Comparison of ENCODE assay signal across 19 mouse cellular contexts in the genomic region with DNA sequence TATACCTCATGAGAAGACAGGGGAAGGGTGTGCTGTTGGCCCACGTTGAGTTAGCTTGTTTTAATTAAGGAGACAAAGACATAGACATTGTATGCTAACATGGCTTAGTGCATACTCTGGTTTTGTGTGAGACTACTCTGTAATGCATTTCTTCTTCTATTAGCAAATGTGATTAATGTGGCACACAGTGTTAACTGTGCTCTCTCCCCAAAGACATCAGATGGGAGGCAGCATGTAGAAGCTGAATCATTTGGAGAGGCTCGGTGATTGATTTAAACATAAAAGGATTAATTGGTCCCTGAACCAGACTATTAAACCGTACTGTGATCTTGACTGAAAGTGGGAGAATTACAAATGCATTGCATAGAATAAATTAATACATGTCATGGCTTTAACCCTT.
DNase-seq lines count a peak whose midpoint lies in the region; ATAC-seq and TF ChIP-seq lines count a peak whose summit lies in the region.
"Had no signal": no experiment of that assay in that cellular context is flagged by ENCODE, and none has a peak within 500 bp of the region (broad histone marks: within the 10 kb centered on the region; RNA-seq: fewer than 3 reads in every experiment).

No protein-coding gene starts in this region.

- H3K4me1 ChIP-seq in embryonic facial prominence, embryonic 13.5 days: peaks cover 88% of the 10 kb centered on the region
- H3K4me1 ChIP-seq in forebrain, embryonic 15.5 days: peaks cover 92% of the 10 kb centered on the region
- H3K4me1 ChIP-seq in midbrain, embryonic 15.5 days: peaks cover 81% of the 10 kb centered on the region

- no peak overlapping the region for H3K9ac ChIP-seq in embryonic facial prominence, embryonic 13.5 days
- H3K9ac ChIP-seq in forebrain, embryonic 15.5 days (replicated peaks): no peak overlapping the region
- no peak overlapping the region for H3K9ac ChIP-seq in midbrain, embryonic 15.5 days
- H3K9ac ChIP-seq: heart, embryonic 13.5 days; intestine, embryonic 15.5 days; limb, embryonic 13.5 days; liver, embryonic 13.5 days; lung, embryonic 14.5 days had no signal

- no peak for ATAC-seq in embryonic facial prominence, embryonic 13.5 days (ENCODE audit: insufficient number of reproducible peaks, insufficient read depth, low FRiP score, low TSS enrichment, low read depth)
- peak; percentile 53 for ATAC-seq in forebrain, embryonic 15.5 days (replicated peaks)
- peak; percentile 44 for ATAC-seq in midbrain, embryonic 15.5 days (replicated peaks)
- ATAC-seq: intestine, embryonic 15.5 days had no signal

- no peak for DNase-seq in layer of hippocampus, adult 2 months (ENCODE audit: low spot score in 2 of 2)
- DNase-seq in layer of hippocampus, postnatal 36 days: no peak
- DNase-seq in left cerebral cortex, postnatal 36 days (ENCODE audit: low spot score in 2 of 2): no peak
- no peak for DNase-seq in lung, postnatal 36 days
- DNase-seq in urinary bladder, postnatal 4 days (ENCODE audit: low spot score in 2 of 2): no peak
- DNase-seq: gastrocnemius, postnatal 10 days; heart, adult 18-20 months; kidney, adult 9 months; kidney, postnatal 25 days; liver, embryonic 13.5 days; lung, postnatal 4 days; spleen, adult 18-20 months had no signal

- WGBS in embryonic facial prominence, embryonic 13.5 days: 34% methylated on average over 3 of the region's 3 CpGs
- WGBS in forebrain, embryonic 15.5 days: 7% methylated on average over 3 of the region's 3 CpGs
- WGBS in midbrain, embryonic 15.5 days: 20% methylated on average over 3 of the region's 3 CpGs

- no peak overlapping the region for H3K4me3 ChIP-seq in layer of hippocampus, adult 2 months
- H3K4me3 ChIP-seq in embryonic facial prominence, embryonic 13.5 days: no peak overlapping the region
- H3K4me3 ChIP-seq in forebrain, embryonic 15.5 days: no peak overlapping the region
- no peak overlapping the region for H3K4me3 ChIP-seq in midbrain, embryonic 15.5 days
- H3K4me3 ChIP-seq: heart, embryonic 13.5 days; intestine, embryonic 15.5 days; limb, embryonic 13.5 days; liver, embryonic 13.5 days had no signal

- no peak overlapping the region for H3K4me2 ChIP-seq in embryonic facial prominence, embryonic 13.5 days
- peak overlapping the region; percentile 13; the same call in 1 of the 2 replicates for H3K4me2 ChIP-seq in forebrain, embryonic 15.5 days (replicated peaks)
- H3K4me2 ChIP-seq in midbrain, embryonic 15.5 days: 0 out of 2 replicates have a peak overlapping the region, but pooled peaks have one; percentile 11
- H3K4me2 ChIP-seq: heart, embryonic 13.5 days; intestine, embryonic 15.5 days; limb, embryonic 13.5 days; liver, embryonic 13.5 days; lung, embryonic 14.5 days had no signal

- H3K36me3 ChIP-seq in embryonic facial prominence, embryonic 13.5 days: no peaks in the 10 kb centered on the region
- no peaks in the 10 kb centered on the region for H3K36me3 ChIP-seq in forebrain, embryonic 15.5 days
- no peaks in the 10 kb centered on the region for H3K36me3 ChIP-seq in midbrain, embryonic 15.5 days (replicated peaks)
- H3K36me3 ChIP-seq: heart, embryonic 13.5 days; intestine, embryonic 15.5 days; limb, embryonic 13.5 days; liver, embryonic 13.5 days had no signal

- peak overlapping the region; percentile 15; the same call in 1 of the 2 replicates for H3K27ac ChIP-seq in layer of hippocampus, adult 2 months
- peak overlapping the region; percentile 24; the same call in 1 of the 2 replicates for H3K27ac ChIP-seq in embryonic facial prominence, embryonic 13.5 days
- H3K27ac ChIP-seq in forebrain, embryonic 15.5 days (replicated peaks): peak overlapping the region; percentile 88
- peak overlapping the region; percentile 46 for H3K27ac ChIP-seq in midbrain, embryonic 15.5 days
- H3K27ac ChIP-seq: heart, embryonic 13.5 days; intestine, embryonic 15.5 days; limb, embryonic 13.5 days; liver, embryonic 13.5 days had no signal

- intact Hi-C loops in left cerebral cortex, postnatal 36 days (cut with DNase I): no loop called here

- TF ChIP-seq CTCF in layer of hippocampus, adult 2 months (conservative IDR thresholded peaks at IDR 0.05): no peak

- H3K9me3 ChIP-seq in embryonic facial prominence, embryonic 13.5 days: no peaks in the 10 kb centered on the region
- no peaks in the 10 kb centered on the region for H3K9me3 ChIP-seq in forebrain, embryonic 15.5 days
- no peaks in the 10 kb centered on the region for H3K9me3 ChIP-seq in midbrain, embryonic 15.5 days
- H3K9me3 ChIP-seq: heart, embryonic 13.5 days; intestine, embryonic 15.5 days; limb, embryonic 13.5 days; liver, embryonic 13.5 days had no signal

- no peaks in the 10 kb centered on the region for H3K27me3 ChIP-seq in embryonic facial prominence, embryonic 13.5 days
- H3K27me3 ChIP-seq in forebrain, embryonic 15.5 days: no peaks in the 10 kb centered on the region
- H3K27me3 ChIP-seq in midbrain, embryonic 15.5 days (replicated peaks): no peaks in the 10 kb centered on the region
- H3K27me3 ChIP-seq: heart, embryonic 13.5 days; intestine, embryonic 15.5 days; limb, embryonic 13.5 days; liver, embryonic 13.5 days had no signal

Comparison
In these comparisons a context has a peak if more than half of its experiments do, and no peak if none do; other contexts are left out.
1. H3K27ac ChIP-seq: peak in every context shown above with its lines; median percentile 88 in forebrain, embryonic 15.5 days; 46 in midbrain, embryonic 15.5 days; 24 in embryonic facial prominence, embryonic 13.5 days; 15 in layer of hippocampus, adult 2 months.